Mouse (Mus musculus): ENCODE measurements around the gene Gm47996. TPM values are rescaled to one million over a fixed set of nuclear protein-coding genes. Genes with fewer than 3 reads are reported as not detected.
"Not testable (repeated sequence)": the region's sequence is repeated elsewhere in the genome, so short reads cannot be mapped to it uniquely, and the experiment has no call there.

Gene Gm47996
- 0.33 TPM in 1 of 2 replicates, not detected in the other for polyA plus RNA-seq (2016; fragmentation: Nextera tagmentation; extraction: Ambion mirVana)

- H3K27ac ChIP-seq; H3K27me3 ChIP-seq (ENCODE audit: insufficient read depth, poor library complexity, severe bottlenecking); H3K4me1 ChIP-seq (replicated peaks); H3K4me3 ChIP-seq; H3K9me3 ChIP-seq; DNase-seq (ENCODE audit: low spot score); H3K36me3 ChIP-seq: not testable (repeated sequence)
- WGBS = 93% methylated on average over 5 of the region's 8 CpGs
These were observed at the start of gene Gm47996 for GRCm38 (mm10) chr1:151209824-151210355. Gm47996 (plus strand) TSS chr1:151210131.

DNA sequence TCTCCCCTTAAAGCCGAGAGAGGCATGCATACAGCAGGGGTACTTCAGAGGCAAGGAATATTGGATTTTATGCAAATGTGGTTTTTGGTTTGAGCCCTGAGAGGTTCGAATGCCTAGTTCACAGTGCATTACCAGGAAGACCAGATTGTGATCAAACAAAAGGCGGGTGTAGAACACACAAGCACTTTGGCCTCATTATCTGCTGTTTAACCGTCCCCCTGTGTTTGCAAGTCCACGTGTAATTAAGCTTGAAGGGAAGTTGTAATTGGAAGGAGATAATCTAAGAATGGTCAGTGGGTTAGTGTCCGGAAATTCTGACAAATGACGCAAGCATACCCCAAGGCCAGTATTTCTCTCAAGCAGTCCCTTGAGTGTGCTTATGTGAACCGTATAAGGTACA is 43.9 kb upstream of the Gm47996 start:
- peaks cover 19% of the 10 kb centered on the region for H3K4me1 ChIP-seq (replicated peaks)
- no peaks in the 10 kb centered on the region for H3K36me3 ChIP-seq
- no peak for DNase-seq (ENCODE audit: low spot score)
- WGBS = 61% methylated on average over 8 of the region's 8 CpGs
- H3K4me3 ChIP-seq = no peak overlapping the region
- H3K9me3 ChIP-seq = no peaks in the 10 kb centered on the region
- H3K27ac ChIP-seq = no peak overlapping the region
- no peaks in the 10 kb centered on the region for H3K27me3 ChIP-seq (ENCODE audit: insufficient read depth, poor library complexity, severe bottlenecking)

DNA sequence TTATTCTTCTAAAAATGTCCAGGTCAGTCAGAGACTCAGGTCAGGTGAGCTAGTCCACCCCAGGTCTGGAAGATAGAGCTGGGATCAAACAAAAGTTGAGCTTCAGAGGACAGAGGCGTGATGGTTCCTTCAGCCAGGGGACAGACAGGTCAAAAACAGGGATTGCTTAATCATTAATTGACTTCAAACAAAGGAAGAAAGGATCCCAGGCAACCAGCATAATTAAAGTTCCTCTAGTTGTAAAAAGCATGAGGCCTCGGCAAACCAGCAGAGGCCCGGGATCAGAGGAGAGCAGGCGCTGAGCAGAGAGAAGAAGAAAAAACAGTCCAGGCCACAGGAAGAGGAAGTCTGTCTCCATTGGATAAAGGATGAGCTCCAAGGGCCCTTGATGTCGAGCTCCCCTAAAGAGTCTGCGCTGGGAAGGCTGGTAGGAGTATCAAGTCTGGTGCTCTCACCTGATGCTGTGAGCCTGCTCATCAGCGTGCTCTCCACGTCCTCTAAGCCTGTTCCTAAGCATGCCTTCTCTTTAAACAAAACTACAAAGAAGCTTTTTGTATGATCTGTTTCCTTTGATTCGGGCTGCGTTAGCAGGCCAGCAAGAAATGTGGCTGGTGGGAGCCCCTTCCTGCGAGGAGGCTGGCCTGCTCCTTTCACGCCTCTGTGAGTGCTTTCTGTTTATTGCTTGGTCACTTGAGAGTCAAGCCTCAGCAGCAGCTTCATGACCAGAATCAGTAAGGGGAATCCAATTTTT is 42.5 kb upstream of the Gm47996 start:
- no peak for DNase-seq (ENCODE audit: low spot score)
- H3K27ac ChIP-seq = peak overlapping the region; percentile 76

GRCm38 (mm10) chr1:151168637-151169036 is 41.3 kb upstream of the Gm47996 start:
- Histone ChIP-seq H3K27ac (no peak overlapping the region), H3K27me3 (ENCODE audit: insufficient read depth, poor library complexity, severe bottlenecking) (no peaks in the 10 kb centered on the region), H3K4me1 (replicated peaks) (peaks cover 19% of the 10 kb centered on the region), H3K36me3 (no peaks in the 10 kb centered on the region), H3K9me3 (no peaks in the 10 kb centered on the region), H3K4me3 (no peak overlapping the region)
- no peak for DNase-seq (ENCODE audit: low spot score)
- 82% methylated on average over 3 of the region's 3 CpGs for WGBS

More for the DNA sequence above, 42.5 kb upstream of the Gm47996 start:
- Histone ChIP-seq H3K4me1 (replicated peaks) (peaks cover 19% of the 10 kb centered on the region), H3K9me3 (no peaks in the 10 kb centered on the region), H3K36me3 (no peaks in the 10 kb centered on the region), H3K27me3 (ENCODE audit: insufficient read depth, poor library complexity, severe bottlenecking) (no peaks in the 10 kb centered on the region), H3K4me3 (no peak overlapping the region)
- 27% methylated on average over 12 of the region's 12 CpGs for whole genome bisulfite sequencing

DNA sequence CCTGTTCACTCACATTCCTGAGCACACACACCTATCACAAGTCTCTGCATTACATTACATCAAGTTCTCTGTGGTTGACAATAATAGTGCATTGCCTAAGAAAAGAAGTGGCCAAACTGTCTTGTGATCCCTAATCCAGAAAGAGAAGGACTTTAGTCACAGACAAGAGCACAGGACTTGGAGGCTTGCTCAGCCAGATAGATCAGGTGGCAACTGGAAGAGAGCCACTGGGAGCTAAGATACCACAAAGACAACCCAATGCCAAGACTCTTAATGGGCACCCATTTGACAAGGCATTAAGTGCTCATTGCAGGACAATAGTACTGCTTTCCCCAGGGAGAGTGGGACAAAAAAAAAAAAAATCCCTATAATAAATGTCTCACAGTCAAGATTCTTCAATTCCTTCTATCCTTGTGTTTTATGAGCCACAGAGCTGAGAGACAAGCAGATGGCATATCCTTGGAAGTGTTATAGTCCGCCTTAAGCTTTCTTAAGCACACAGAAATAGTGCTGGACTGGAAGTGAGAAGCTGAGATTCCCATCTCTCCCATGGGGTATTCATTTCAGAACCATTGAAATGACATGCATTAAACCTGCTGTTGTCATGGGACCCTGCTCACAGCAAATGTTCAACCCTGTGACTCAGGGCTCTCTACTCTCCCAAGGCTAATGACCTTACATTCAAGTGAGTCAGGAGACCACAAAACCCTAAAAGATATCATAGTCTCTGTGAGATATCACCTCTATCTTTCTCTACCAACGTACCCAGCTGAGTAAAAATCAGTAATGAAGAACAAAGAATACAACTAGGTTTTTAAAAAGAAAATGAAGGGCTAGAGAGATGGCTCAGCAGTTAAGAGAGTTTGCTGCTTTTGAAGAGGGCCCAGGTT is 38.1 kb upstream of the Gm47996 start:
- Histone ChIP-seq H3K27ac (no peak overlapping the region), H3K27me3 (ENCODE audit: insufficient read depth, poor library complexity, severe bottlenecking) (no peaks in the 10 kb centered on the region), H3K4me1 (replicated peaks) (peaks cover 18% of the 10 kb centered on the region), H3K9me3 (no peaks in the 10 kb centered on the region), H3K36me3 (no peaks in the 10 kb centered on the region), H3K4me3 (no peak overlapping the region)
- WGBS = 81% methylated on average over 2 of the region's 2 CpGs
- DNase-seq (ENCODE audit: low spot score) = no peak

GRCm38 (mm10) chr1:151177030-151177936 is 32.6 kb upstream of the Gm47996 start:
- Histone ChIP-seq H3K27ac (peak overlapping the region; percentile 72), H3K4me3 (peak overlapping the region; percentile 41), H3K36me3 (no peaks in the 10 kb centered on the region), H3K9me3 (no peaks in the 10 kb centered on the region), H3K27me3 (ENCODE audit: insufficient read depth, poor library complexity, severe bottlenecking) (no peaks in the 10 kb centered on the region), H3K4me1 (replicated peaks) (peaks cover 24% of the 10 kb centered on the region)
- WGBS = 8% methylated on average over 10 of the region's 10 CpGs
- DNase-seq (ENCODE audit: low spot score) = peak; percentile 43

DNA sequence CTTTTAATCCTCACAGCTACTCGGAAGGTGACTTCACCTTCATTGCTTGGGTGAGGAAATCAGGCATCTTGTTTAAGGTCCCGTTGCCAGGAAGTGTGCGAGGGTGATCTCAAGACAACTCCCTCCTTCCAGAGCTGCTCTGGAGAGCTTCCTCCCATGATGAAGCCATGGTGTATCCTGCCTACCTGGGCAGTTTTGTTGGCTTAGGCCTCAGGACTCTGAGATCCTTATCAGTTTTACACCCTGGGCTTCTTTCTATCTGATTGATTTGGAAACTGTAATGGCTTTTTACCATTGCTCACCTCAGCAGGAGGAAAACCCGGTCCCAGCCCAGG is 32.0 kb upstream of the Gm47996 start:
- no peak for DNase-seq (ENCODE audit: low spot score)
- H3K27ac ChIP-seq = peak overlapping the region; percentile 72
- H3K27me3 ChIP-seq (ENCODE audit: insufficient read depth, poor library complexity, severe bottlenecking) = no peaks in the 10 kb centered on the region
- WGBS = 11% methylated on average over 4 of the region's 4 CpGs
- H3K4me1 ChIP-seq (replicated peaks) = peaks cover 24% of the 10 kb centered on the region
- no peaks in the 10 kb centered on the region for H3K9me3 ChIP-seq
- peak overlapping the region; percentile 41 for H3K4me3 ChIP-seq
- no peaks in the 10 kb centered on the region for H3K36me3 ChIP-seq

DNA sequence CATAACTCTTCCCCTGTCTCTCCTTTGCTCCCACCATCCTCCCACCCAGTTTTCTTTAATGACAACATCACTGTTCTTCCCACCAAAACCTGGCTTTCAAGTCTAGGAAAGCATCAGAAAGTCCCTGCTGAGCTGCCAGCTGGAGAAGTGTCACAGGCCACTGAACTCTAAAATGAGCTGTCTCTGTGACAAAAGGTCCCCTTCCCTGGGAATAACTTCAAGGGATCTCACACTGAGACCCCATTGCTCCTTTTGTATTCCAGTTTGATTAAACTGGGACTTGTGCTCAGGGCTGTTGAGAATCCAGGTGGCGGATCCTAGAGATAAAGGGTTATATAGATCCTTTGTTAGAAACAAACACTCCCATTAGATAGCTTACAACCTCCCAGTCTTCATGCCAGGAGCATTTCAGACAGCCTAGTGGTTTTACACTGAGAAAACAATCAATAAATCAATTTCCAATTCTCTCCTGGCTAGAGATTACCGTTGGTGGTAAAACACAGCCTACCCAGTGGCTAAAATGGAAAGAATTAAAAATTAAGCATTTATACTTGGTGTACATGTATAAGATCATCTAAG is 31.3 kb upstream of the Gm47996 start:
- WGBS = 16% methylated on average over 2 of the region's 2 CpGs
- Histone ChIP-seq H3K4me3 (no peak overlapping the region), H3K4me1 (replicated peaks) (peaks cover 24% of the 10 kb centered on the region), H3K36me3 (no peaks in the 10 kb centered on the region), H3K27ac (no peak overlapping the region; the same call in 1 of the 2 replicates), H3K9me3 (no peaks in the 10 kb centered on the region), H3K27me3 (ENCODE audit: insufficient read depth, poor library complexity, severe bottlenecking) (no peaks in the 10 kb centered on the region)
- DNase-seq (ENCODE audit: low spot score) = peak; percentile 46

GRCm38 (mm10) chr1:151180167-151180566 is 29.8 kb upstream of the Gm47996 start:
- no peak overlapping the region for H3K4me3 ChIP-seq
- no peaks in the 10 kb centered on the region for H3K27me3 ChIP-seq (ENCODE audit: insufficient read depth, poor library complexity, severe bottlenecking)
- WGBS = 87% methylated on average over 2 of the region's 2 CpGs
- no peak for DNase-seq (ENCODE audit: low spot score)
- peaks cover 24% of the 10 kb centered on the region for H3K4me1 ChIP-seq (replicated peaks)
- no peaks in the 10 kb centered on the region for H3K9me3 ChIP-seq
- H3K27ac ChIP-seq = no peak overlapping the region
- H3K36me3 ChIP-seq = no peaks in the 10 kb centered on the region

- not testable (repeated sequence) for H3K4me3 ChIP-seq; H3K27me3 ChIP-seq (ENCODE audit: insufficient read depth, poor library complexity, severe bottlenecking); DNase-seq (ENCODE audit: low spot score); H3K36me3 ChIP-seq; H3K9me3 ChIP-seq; H3K27ac ChIP-seq
- H3K4me1 ChIP-seq (replicated peaks) = peaks cover 16% of the 10 kb centered on the region
- WGBS = 100% methylated on average over 1 of the region's 7 CpGs
These were observed 27.7 kb upstream of the Gm47996 start, which contains the start of gene Gm47985 for GRCm38 (mm10) chr1:151182266-151182665. Gm47985 (plus strand) TSS chr1:151182537.

DNA sequence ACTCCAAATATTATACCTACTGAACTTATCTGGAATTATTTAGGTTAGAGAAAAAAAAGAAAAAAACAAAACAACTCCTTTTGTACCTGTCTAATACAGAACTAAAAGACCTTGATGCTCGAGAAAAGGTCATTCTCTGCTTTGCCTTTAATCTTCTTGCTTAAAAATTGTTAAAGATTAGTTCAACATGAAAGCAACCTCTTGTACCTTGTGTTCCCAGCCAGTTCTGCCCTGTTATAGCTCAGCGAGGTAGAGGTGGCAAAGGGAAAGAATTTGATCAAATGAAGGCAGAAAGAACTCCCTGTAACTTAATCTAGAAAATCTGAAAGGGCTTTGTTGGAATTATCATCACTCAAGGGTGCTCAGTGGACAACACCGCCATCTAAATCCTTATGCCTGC is 23.7 kb upstream of the Gm47996 start:
- not testable (repeated sequence) for H3K27ac ChIP-seq; H3K27me3 ChIP-seq (ENCODE audit: insufficient read depth, poor library complexity, severe bottlenecking); H3K4me1 ChIP-seq (replicated peaks); H3K9me3 ChIP-seq; H3K36me3 ChIP-seq; DNase-seq (ENCODE audit: low spot score); H3K4me3 ChIP-seq
- whole genome bisulfite sequencing = 81% methylated on average over 3 of the region's 3 CpGs

DNA sequence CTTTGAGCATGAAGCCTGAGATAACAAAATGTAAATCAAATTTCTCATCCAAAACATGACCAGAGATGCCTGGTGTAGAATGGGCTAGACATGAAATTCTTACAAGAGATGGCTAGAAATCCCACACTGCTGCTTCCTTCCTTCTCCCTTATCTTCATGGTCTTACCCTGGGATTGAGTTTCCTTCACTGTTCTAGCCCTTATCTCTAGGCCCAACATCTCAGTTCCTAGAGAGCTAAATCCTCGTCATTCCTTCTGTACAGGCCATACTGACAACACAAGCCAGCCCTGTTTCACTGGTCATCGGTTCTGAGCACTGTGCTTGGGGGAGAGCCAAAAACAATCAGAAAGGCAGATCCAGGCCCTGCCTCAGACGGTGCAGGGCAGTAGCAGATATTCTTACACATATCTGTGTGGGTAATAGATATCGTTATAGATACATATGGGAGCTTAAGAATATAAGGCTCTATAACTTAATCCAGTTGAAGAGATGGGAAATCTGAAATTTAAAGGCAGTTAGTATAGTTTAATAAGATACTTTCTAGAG is 23.0 kb upstream of the Gm47996 start:
- not testable (repeated sequence) for H3K9me3 ChIP-seq; H3K27ac ChIP-seq; H3K4me3 ChIP-seq; H3K27me3 ChIP-seq (ENCODE audit: insufficient read depth, poor library complexity, severe bottlenecking); H3K4me1 ChIP-seq (replicated peaks); DNase-seq (ENCODE audit: low spot score); H3K36me3 ChIP-seq
- WGBS = 88% methylated on average over 4 of the region's 4 CpGs

Data from hindbrain, embryonic 10.5 days (tissue).